Mouse (Mus musculus) NIH3T3 (cell line): ENCODE data around the gene Bbip1.
A peak's percentile ranks its signal among the peaks of the same experiment; 100 is the strongest.

Experiments
- DNase-seq: peaks from one replicate; pipeline ENCODE4 v3.0.0-alpha.2; 2012; ENCODE audit warnings: low read depth

The Bbip1 gene

DNA sequence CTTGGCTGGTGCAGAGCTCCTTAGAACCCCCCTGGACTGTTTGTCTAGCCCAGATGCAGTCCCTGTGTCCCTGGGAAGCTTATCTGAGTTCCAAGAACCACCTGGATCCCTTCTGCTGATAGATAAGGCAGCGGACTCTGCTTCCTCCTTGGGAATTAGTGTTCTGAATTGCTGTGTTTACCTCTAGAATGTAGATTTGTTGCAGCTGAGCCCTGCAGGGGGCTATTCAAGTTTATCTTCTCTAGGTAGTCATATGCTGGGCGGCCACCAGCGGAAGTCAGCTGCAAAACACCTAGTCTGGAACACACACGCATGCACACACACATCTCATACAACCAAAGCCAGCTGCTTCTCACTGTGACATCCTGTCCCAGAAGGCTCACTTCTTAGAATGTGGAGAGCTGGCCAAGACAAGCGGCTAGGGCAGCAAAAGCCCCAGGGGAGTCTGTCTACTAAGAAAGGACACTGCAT lies 53.6 kb downstream of the Bbip1 start:
- no peak for DNase-seq

DNA sequence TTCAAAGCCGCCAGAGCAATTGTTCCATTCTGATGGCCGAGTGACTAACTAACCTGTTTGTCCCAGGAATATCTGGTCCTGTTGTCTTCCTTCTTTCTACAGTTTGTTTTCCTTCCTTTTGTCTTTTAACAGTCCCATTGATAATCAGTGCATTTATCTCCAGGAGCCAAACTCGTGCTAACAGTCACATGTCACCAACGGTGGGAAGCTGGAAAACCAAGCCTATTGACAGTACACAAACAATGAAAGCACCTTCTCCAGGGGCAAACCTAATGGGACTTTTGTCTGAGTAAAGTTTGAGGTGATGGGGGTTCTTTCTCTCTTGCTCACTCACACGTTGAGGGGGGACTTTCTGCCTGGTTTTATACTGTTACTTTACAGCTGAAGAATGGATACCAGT lies 54.2 kb downstream of the Bbip1 start:
- DNase-seq = no peak

DNA sequence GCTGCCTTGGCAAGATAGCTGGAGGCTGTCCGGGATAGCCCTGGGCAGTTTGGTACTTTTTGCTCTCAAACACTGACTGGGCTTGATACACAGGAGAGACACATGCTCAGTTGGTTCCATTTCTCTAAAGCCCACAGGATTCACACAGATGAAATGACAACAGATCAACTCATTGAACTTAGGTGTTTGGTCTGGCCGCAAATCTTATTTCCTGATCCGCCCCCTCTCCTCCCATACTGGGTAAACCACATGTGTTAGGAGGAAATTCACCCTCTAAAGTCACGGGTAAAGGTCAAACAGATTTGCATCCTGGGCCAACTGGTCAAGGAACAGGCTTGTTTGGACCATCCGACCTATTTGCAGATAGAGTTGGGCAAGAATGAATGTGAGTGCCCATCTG lies 54.9 kb downstream of the Bbip1 start:
- no peak for DNase-seq

DNA sequence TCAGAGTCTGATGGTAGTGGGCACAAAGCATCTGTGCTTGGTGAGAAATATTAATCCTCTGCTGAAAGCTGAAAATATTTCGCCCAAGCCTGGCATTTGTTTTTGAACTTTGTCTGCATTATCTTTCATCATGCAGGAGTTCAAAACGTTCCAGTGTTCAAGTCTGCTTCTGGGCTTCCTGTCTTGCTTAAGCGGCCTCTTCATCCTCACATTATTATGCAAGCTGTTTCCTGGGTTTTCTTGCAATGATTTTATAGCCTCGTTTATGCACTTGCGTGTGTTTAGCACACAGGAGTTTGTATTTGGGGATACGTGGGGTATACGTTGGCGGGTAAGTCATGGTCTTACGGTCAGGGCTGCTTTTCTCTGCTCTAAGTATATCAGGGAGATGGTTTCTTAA lies 56.1 kb downstream of the Bbip1 start:
- no peak for DNase-seq

DNA sequence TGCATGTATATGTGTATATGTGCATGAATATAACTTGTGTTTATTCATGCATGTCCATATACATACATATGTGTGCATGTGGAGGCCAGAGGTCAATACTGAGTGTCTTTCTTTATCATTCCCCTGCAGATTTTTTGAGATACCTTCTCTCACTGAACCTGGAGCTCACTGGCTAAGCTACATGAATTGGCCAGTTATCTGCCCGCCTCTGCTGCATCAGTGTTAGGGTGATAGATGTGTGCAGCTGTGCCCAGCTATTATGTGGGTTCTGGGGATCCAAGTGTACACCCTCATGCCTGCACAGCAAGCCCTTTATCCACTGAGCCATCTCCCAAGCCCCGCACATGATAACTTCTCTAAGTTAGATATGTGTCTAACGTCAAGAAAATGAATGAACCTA lies 56.6 kb downstream of the Bbip1 start:
- no peak for DNase-seq

DNA sequence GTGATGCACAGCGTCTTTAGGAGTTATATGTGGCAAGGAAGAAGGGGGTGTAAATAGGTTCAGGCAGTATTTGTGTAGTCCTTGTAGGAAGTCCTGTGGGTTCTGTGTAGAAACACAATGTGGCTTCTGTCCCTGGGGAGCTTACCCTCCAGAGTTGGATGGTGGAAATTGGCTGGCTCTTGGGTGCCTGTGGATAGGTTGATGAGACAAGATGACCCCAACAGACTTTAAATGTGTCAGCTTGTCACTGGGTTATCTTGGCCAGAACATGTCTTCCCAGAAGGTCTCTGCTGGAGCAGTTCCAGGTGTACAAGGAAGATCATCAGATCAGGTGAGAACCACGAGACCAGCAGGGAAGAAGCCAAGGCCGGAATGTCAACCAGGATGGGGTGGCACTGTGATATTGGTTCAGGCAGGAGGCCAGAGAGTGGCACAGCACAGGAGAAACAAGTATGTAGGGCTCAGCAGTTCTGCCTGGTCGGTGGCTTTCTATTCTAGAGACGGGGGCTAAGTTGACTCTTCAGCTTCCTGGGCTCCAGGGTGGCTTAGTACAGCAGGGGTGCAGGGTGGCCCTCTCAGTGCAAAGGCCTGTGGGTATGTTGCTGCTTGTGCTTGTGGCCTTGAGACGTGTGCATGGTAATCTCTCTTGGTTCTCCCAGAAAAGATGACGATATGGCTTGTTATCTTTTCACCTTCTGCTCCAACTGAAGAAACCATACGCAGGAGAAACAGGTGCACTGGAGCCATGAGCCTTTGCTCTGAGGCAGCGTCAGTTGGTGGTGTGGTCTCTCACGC lies 57.7 kb downstream of the Bbip1 start:
- no peak for DNase-seq

DNA sequence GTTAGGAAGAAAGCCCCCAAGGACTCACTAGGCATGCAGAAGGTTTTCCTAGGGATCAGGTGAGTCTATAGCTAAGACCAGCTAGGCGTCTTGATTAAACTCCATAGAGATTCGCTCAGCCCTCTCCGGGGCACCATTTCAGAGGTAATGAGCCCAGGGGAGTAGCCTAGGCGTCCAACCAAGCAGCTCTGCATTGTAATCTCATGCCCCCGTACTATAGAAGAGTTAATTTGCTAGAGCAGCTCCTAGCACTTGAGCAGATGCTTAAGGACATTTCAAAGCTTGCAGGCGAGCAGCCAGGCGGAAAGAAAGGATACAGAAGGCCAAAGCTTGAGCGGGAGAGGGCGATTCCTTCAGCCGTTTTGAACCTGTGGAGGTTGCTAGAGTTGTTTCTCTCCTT lies 59.0 kb downstream of the Bbip1 start:
- no peak for DNase-seq

DNA sequence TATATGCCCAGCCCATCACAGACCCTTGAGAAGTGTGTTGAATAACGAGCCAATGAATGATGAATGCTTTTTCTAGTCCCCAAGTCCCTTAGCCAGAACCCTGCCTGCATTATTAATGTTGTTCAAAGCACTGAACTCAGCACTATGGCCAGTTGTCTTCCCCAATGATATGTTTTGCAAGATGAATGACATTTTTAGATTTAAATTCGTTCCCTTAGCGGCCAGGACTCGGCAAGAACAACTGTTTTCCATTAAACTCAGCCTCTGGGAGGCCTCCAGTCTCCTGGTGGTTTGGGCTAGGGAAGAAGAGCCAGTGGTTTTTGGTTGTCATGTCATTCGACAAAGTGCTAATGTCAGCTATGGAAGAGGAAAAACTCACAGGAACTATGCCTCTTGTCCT lies 62.6 kb downstream of the Bbip1 start:
- peak; percentile 80 for DNase-seq

DNA sequence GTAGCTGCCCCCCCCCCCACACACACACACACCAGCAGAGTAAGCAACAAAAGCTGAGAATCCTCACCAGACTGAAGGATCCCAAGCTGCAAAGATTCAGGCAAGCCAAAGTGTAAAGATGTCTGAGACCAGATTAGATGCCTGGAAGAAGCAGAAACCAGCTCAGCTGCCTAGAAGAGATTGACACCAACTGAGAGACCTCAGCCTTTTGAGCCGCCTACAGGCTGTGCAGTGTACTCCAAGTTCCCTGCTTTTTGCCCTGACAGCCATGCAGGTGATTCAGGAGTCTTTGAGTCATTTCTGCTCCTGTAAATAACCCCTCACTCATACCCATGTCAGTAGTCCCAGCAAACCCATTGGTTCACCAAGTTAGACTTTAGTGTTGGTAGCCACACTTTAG lies 64.0 kb downstream of the Bbip1 start:
- no peak for DNase-seq
